8 mouse cellular contexts compared by ENCODE assay signal in genomic region chr7:27859301-27860251, GRCm38 (mm10). TPM values are rescaled to one million over a fixed set of nuclear protein-coding genes. Genes with fewer than 3 reads are reported as not detected.
DNase-seq lines count a peak whose midpoint lies in the region; ATAC-seq and TF ChIP-seq lines count a peak whose summit lies in the region.

No protein-coding gene starts in this region.

- peak; percentile 58; the same call in 1 of the 2 replicates for ATAC-seq in heart, embryonic 15.5 days (replicated peaks; ENCODE audit: insufficient number of reproducible peaks, insufficient read depth, low FRiP score, low read depth)
- peak; percentile 52 for ATAC-seq in liver, embryonic 13.5 days (ENCODE audit: low read depth)
- no peak for ATAC-seq in neural tube, embryonic 15.5 days (ENCODE audit: low FRiP score)

- H3K4me2 ChIP-seq in heart, embryonic 15.5 days = peak overlapping the region; percentile 76
- H3K4me2 ChIP-seq in liver, embryonic 13.5 days = peak overlapping the region; percentile 82
- peak overlapping the region; percentile 71 for H3K4me2 ChIP-seq in neural tube, embryonic 15.5 days

- no peak for DNase-seq in left cerebral cortex, adult 2 months (ENCODE audit: extremely low spot score in 1 of 2, low spot score in 2 of 2)
- no peak for DNase-seq in left cerebral cortex, postnatal 36 days (ENCODE audit: low spot score in 2 of 2)
- DNase-seq in brain, embryonic 14.5 days (ENCODE audit: low read depth) = peak; percentile 58
- peak; percentile 20 for DNase-seq in liver, embryonic 13.5 days
- no peak for DNase-seq in thymus, postnatal 10 days (ENCODE audit: low spot score in 2 of 2)
- DNase-seq in cerebellum, adult 11-12 months = no peak

- 10% methylated on average over 10 of the region's 10 CpGs for WGBS in heart, embryonic 15.5 days
- WGBS in liver, embryonic 13.5 days (ENCODE audit: insufficient replicate concordance) = 15% methylated on average over 10 of the region's 10 CpGs
- WGBS in neural tube, embryonic 15.5 days = 29% methylated on average over 10 of the region's 10 CpGs

- TF ChIP-seq CTCF in left cerebral cortex, adult 2 months (IDR thresholded peaks at IDR 0.05) = no peak
- TF ChIP-seq CTCF in brain, embryonic 14.5 days (IDR thresholded peaks at IDR 0.05; ENCODE audit: borderline replicate concordance, extremely low read depth, insufficient read depth, insufficient read length) = no peak

- intact Hi-C loops in left cerebral cortex, adult 2 months (cut with DNase I) = loop anchor here (10.0 kb wide), 1 partner anchor 85 kb away; no protein-coding TSS in a partner anchor
- intact Hi-C loops in left cerebral cortex, postnatal 36 days (cut with DNase I) = no loop called here

- peaks cover 11% of the 10 kb centered on the region for H3K36me3 ChIP-seq in heart, embryonic 15.5 days
- peaks cover 9% of the 10 kb centered on the region for H3K36me3 ChIP-seq in liver, embryonic 13.5 days
- H3K36me3 ChIP-seq in neural tube, embryonic 15.5 days = peaks cover 17% of the 10 kb centered on the region

- H3K9ac ChIP-seq in heart, embryonic 15.5 days = peak overlapping the region; percentile 68
- peak overlapping the region; percentile 79 for H3K9ac ChIP-seq in liver, embryonic 13.5 days
- H3K9ac ChIP-seq in neural tube, embryonic 15.5 days (replicated peaks) = peak overlapping the region; percentile 50

- H3K9me3 ChIP-seq in heart, embryonic 15.5 days (replicated peaks) = no peaks in the 10 kb centered on the region
- H3K9me3 ChIP-seq in liver, embryonic 13.5 days (replicated peaks) = no peaks in the 10 kb centered on the region
- H3K9me3 ChIP-seq in neural tube, embryonic 15.5 days (replicated peaks) = no peaks in the 10 kb centered on the region

- peak overlapping the region; percentile 40; the same call in 1 of the 2 replicates for H3K27ac ChIP-seq in left cerebral cortex, adult 2 months
- peak overlapping the region; percentile 93 for H3K27ac ChIP-seq in heart, embryonic 15.5 days
- peak overlapping the region; percentile 83 for H3K27ac ChIP-seq in liver, embryonic 13.5 days
- peak overlapping the region; percentile 66; the same call in 1 of the 2 replicates for H3K27ac ChIP-seq in neural tube, embryonic 15.5 days (replicated peaks)

- H3K27me3 ChIP-seq in heart, embryonic 15.5 days = no peaks in the 10 kb centered on the region
- H3K27me3 ChIP-seq in liver, embryonic 13.5 days = no peaks in the 10 kb centered on the region
- no peaks in the 10 kb centered on the region for H3K27me3 ChIP-seq in neural tube, embryonic 15.5 days (replicated peaks)

- TF ChIP-seq POLR2A in brain, embryonic 14.5 days (IDR thresholded peaks at IDR 0.05; ENCODE audit: borderline replicate concordance, extremely low read depth, insufficient read depth, insufficient read length, poor library complexity, severe bottlenecking) = no peak

- peaks cover 16% of the 10 kb centered on the region for H3K4me1 ChIP-seq in heart, embryonic 15.5 days (replicated peaks)
- peaks cover 29% of the 10 kb centered on the region for H3K4me1 ChIP-seq in liver, embryonic 13.5 days (replicated peaks)
- H3K4me1 ChIP-seq in neural tube, embryonic 15.5 days = peaks cover 17% of the 10 kb centered on the region

- H3K4me3 ChIP-seq in left cerebral cortex, adult 2 months = peak overlapping the region; percentile 62
- H3K4me3 ChIP-seq in heart, embryonic 15.5 days = peak overlapping the region; percentile 62
- peak overlapping the region; percentile 71 for H3K4me3 ChIP-seq in liver, embryonic 13.5 days (replicated peaks)
- H3K4me3 ChIP-seq in neural tube, embryonic 15.5 days (replicated peaks) = peak overlapping the region; percentile 51

RNA-seq across cellular contexts. Expression of gene Zfp607a, which starts 2.2 kb away (rescaled TPM):
- total RNA-seq in left cerebral cortex, adult 2 months (2021) = 1 to 10 TPM; 1.7 to 2.2 TPM
- total RNA-seq in left cerebral cortex, postnatal 36 days (2021) = 1 to 10 TPM; 1.7 to 2.2 TPM
- 1.1 and 1.4 TPM in 2 replicates for polyA plus RNA-seq in brain, embryonic 14.5 days (2012; rRNA removed)
- polyA plus RNA-seq in heart, embryonic 15.5 days (2015; fragmentation: Nextera tagmentation; extraction: Ambion mirVana) = 3.4 and 3.8 TPM in 2 replicates
- polyA plus RNA-seq in liver, embryonic 13.5 days (2015; fragmentation: Nextera tagmentation; extraction: Ambion mirVana) = 1.2 and 1.3 TPM in 2 replicates
- polyA plus RNA-seq in neural tube, embryonic 15.5 days (2015; fragmentation: Nextera tagmentation; extraction: Ambion mirVana) = 1.1 and 1.8 TPM in 2 replicates

RNA-seq across cellular contexts. Expression of gene Zfp59, which starts 21.2 kb away (rescaled TPM):
- 1 to 10 TPM; 4.1 to 5.0 TPM for total RNA-seq in left cerebral cortex, adult 2 months (2021)
- 1 to 10 TPM; 5.2 TPM for total RNA-seq in left cerebral cortex, postnatal 36 days (2021)
- 5.1 and 6.2 TPM in 2 replicates for polyA plus RNA-seq in brain, embryonic 14.5 days (2012; rRNA removed)
- 4.6 and 5.4 TPM in 2 replicates for polyA plus RNA-seq in heart, embryonic 15.5 days (2015; fragmentation: Nextera tagmentation; extraction: Ambion mirVana)
- polyA plus RNA-seq in liver, embryonic 13.5 days (2015; fragmentation: Nextera tagmentation; extraction: Ambion mirVana) = 1.8 and 2.5 TPM in 2 replicates
- 9.0 and 9.7 TPM in 2 replicates for polyA plus RNA-seq in neural tube, embryonic 15.5 days (2015; fragmentation: Nextera tagmentation; extraction: Ambion mirVana)

RNA-seq across cellular contexts. Expression of gene Zfp626, which starts 52.6 kb away (rescaled TPM):
- 1 to 10 TPM; 9.1 to 9.3 TPM for total RNA-seq in left cerebral cortex, adult 2 months (2021)
- total RNA-seq in left cerebral cortex, postnatal 36 days (2021) = 10 to 100 TPM in 1 of 2 experiments, 1 to 10 TPM in 1; 8.8 to 10.4 TPM
- polyA plus RNA-seq in brain, embryonic 14.5 days (2012; rRNA removed) = 2.9 and 3.7 TPM in 2 replicates
- polyA plus RNA-seq in heart, embryonic 15.5 days (2015; fragmentation: Nextera tagmentation; extraction: Ambion mirVana) = 0.99 and 1.1 TPM in 2 replicates
- polyA plus RNA-seq in liver, embryonic 13.5 days (2015; fragmentation: Nextera tagmentation; extraction: Ambion mirVana) = 0.75 and 0.86 TPM in 2 replicates
- polyA plus RNA-seq in neural tube, embryonic 15.5 days (2015; fragmentation: Nextera tagmentation; extraction: Ambion mirVana) = 2.0 and 2.1 TPM in 2 replicates

Comparison
In these comparisons a context has a peak if more than half of its experiments do, and no peak if none do; other contexts are left out.
1. DNase-seq: peak in brain, embryonic 14.5 days (single experiment) and liver, embryonic 13.5 days (single experiment); none in left cerebral cortex, adult 2 months (0 of 2), left cerebral cortex, postnatal 36 days (0 of 2), thymus, postnatal 10 days (0 of 2) and cerebellum, adult 11-12 months (single experiment).
2. H3K27ac ChIP-seq: peak in every context shown above with its lines; median percentile 93 in heart, embryonic 15.5 days; 83 in liver, embryonic 13.5 days; 66 in neural tube, embryonic 15.5 days; 40 in left cerebral cortex, adult 2 months.
3. Peak in every context shown above with its lines, with median percentiles within 50 percentile points of each other: H3K4me3 ChIP-seq, H3K4me2 ChIP-seq and H3K9ac ChIP-seq.